Mouse (Mus musculus): ENCODE results near the gene Mbtd1.

- no peak for TF ChIP-seq CTCF (IDR thresholded peaks at IDR 0.05; ENCODE audit: low read depth, low read length)
- no peak for TF ChIP-seq POLR2A (IDR thresholded peaks at IDR 0.05; ENCODE audit: borderline replicate concordance, low read depth, low read length)
Measured at GRCm38 (mm10) chr11:93995720-93996305, 110.2 kb downstream of the Mbtd1 start, which contains the start of gene Spag9.
